ENCODE assay signal across 8 mouse cellular contexts in the genomic region with DNA sequence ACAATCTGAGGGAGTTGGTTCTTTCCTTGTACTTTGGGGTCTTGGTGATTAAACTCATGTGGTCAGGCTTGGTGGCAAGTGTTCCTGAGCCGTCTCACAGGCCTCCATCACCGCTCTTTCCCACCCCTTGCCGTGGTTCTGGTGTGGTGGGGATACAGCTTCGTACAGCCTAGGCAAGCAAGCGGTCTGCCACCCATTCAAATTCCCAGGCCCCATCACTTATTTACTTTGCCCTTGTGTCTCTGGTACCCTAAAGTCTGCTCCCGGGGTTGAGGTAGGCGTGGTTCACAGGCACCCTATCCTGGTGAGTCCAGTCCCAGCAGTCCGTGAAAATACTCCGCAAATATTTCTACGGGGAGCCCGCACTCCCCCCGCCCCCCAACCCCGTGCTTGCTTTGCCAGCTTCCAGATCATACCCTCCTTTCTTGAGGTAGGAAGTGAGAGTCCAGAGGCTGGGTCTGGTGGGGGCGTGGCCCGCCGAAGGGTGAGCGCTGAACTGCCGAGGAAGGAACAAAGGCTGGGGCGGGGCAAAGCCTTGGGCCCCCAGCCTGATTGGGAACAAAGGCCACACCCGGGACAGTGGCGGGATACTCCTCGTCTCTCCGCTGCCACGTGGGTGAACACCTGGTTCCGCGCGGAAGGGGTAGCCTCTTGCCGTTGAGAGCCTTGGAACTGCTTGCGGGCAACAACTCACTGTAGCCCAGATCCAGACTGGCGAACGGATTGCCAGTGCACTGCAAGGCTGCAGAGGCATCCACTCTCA. TPM values are rescaled to one million over a fixed set of nuclear protein-coding genes. Genes with fewer than 3 reads are reported as not detected.
DNase-seq lines count a peak whose midpoint lies in the region; ATAC-seq lines count a peak whose summit lies in the region.

No protein-coding gene starts in this region.

- H3K36me3 ChIP-seq in embryonic facial prominence, embryonic 10.5 days (replicated peaks): peaks cover 30% of the 10 kb centered on the region
- H3K36me3 ChIP-seq in heart, embryonic 12.5 days: peaks cover 26% of the 10 kb centered on the region
- H3K36me3 ChIP-seq in kidney, embryonic 14.5 days (ENCODE audit: control insufficient read depth, insufficient read depth, low read length): peaks cover 29% of the 10 kb centered on the region

- peak overlapping the region; percentile 92 for H3K4me2 ChIP-seq in heart, embryonic 12.5 days
- peak overlapping the region; percentile 98 for H3K4me2 ChIP-seq in kidney, embryonic 14.5 days (replicated peaks; ENCODE audit: low read depth, low read length)

- peak overlapping the region; percentile 97 for H3K9ac ChIP-seq in heart, embryonic 12.5 days
- peak overlapping the region; percentile 99 for H3K9ac ChIP-seq in kidney, embryonic 14.5 days (ENCODE audit: low read depth, low read length)

- peak overlapping the region; percentile 99 for H3K4me3 ChIP-seq in embryonic facial prominence, embryonic 10.5 days
- H3K4me3 ChIP-seq in heart, embryonic 12.5 days: peak overlapping the region; percentile 91
- H3K4me3 ChIP-seq in kidney, embryonic 14.5 days (ENCODE audit: low read length): peak overlapping the region; percentile 96

- H3K27me3 ChIP-seq in embryonic facial prominence, embryonic 10.5 days (replicated peaks; ENCODE audit: low read depth, poor library complexity, severe bottlenecking): no peaks in the 10 kb centered on the region
- H3K27me3 ChIP-seq in heart, embryonic 12.5 days (replicated peaks): no peaks in the 10 kb centered on the region
- H3K27me3 ChIP-seq in kidney, embryonic 14.5 days (ENCODE audit: control insufficient read depth, insufficient read depth, low read length): no peaks in the 10 kb centered on the region

- DNase-seq in B cell, adult 2 months: peak; percentile 56 to 63
- DNase-seq in adrenal gland, adult (ENCODE audit: inconsistent age in 2 of 2, low spot score in 1 of 2): peak; percentile 84 to 89
- DNase-seq in embryonic facial prominence, embryonic 10.5 days (ENCODE audit: low spot score): peak; percentile 95
- DNase-seq in lung, postnatal 14 days: peak; percentile 72
- DNase-seq in ovary, postnatal 36 days (ENCODE audit: low spot score): peak; percentile 83
- DNase-seq in urinary bladder, postnatal 14 days (ENCODE audit: low spot score): peak; percentile 81

- no peaks in the 10 kb centered on the region for H3K9me3 ChIP-seq in embryonic facial prominence, embryonic 10.5 days
- H3K9me3 ChIP-seq in heart, embryonic 12.5 days (replicated peaks): no peaks in the 10 kb centered on the region; the same call in 1 of the 2 replicates
- H3K9me3 ChIP-seq in kidney, embryonic 14.5 days (ENCODE audit: control insufficient read depth, low read length): no peaks in the 10 kb centered on the region

- peak overlapping the region; percentile 99 for H3K27ac ChIP-seq in embryonic facial prominence, embryonic 10.5 days (replicated peaks)
- H3K27ac ChIP-seq in heart, embryonic 12.5 days (ENCODE audit: poor library complexity, severe bottlenecking): peak overlapping the region; percentile 99
- H3K27ac ChIP-seq in kidney, embryonic 14.5 days (ENCODE audit: low read depth, low read length): peak overlapping the region; percentile 100

- peak; percentile 69 for ATAC-seq in heart, embryonic 12.5 days (ENCODE audit: insufficient number of reproducible peaks, low FRiP score)
- peak; percentile 87 for ATAC-seq in kidney, embryonic 14.5 days (ENCODE audit: low FRiP score, low TSS enrichment)

- H3K4me1 ChIP-seq in embryonic facial prominence, embryonic 10.5 days: peaks cover 31% of the 10 kb centered on the region
- peaks cover 20% of the 10 kb centered on the region for H3K4me1 ChIP-seq in heart, embryonic 12.5 days (replicated peaks)
- H3K4me1 ChIP-seq in kidney, embryonic 14.5 days (ENCODE audit: control insufficient read depth, insufficient read depth, low read length): peaks cover 24% of the 10 kb centered on the region

- 4% methylated on average over 31 of the region's 31 CpGs for WGBS in embryonic facial prominence, embryonic 10.5 days
- 6% methylated on average over 31 of the region's 31 CpGs for WGBS in heart, embryonic 12.5 days
- WGBS in kidney, embryonic 14.5 days: 2% methylated on average over 31 of the region's 31 CpGs

RNA-seq across cellular contexts. Expression of gene Chmp2a, which starts 11.7 kb away (rescaled TPM):
- 89.1 and 93.0 TPM in 2 replicates for polyA plus RNA-seq in embryonic facial prominence, embryonic 10.5 days (2016; fragmentation: Nextera tagmentation; extraction: Ambion mirVana)
- 127 and 131 TPM in 2 replicates for polyA plus RNA-seq in heart, embryonic 12.5 days (2016; fragmentation: Nextera tagmentation; extraction: Ambion mirVana)
- 148 and 165 TPM in 2 replicates for polyA plus RNA-seq in kidney, embryonic 14.5 days (2014; fragmentation: Nextera tagmentation; extraction: Ambion mirVana)

RNA-seq across cellular contexts. Expression of gene Zbtb45, which starts 13.1 kb away (rescaled TPM):
- polyA plus RNA-seq in embryonic facial prominence, embryonic 10.5 days (2016; fragmentation: Nextera tagmentation; extraction: Ambion mirVana): 27.2 and 28.4 TPM in 2 replicates
- 16.2 and 18.7 TPM in 2 replicates for polyA plus RNA-seq in heart, embryonic 12.5 days (2016; fragmentation: Nextera tagmentation; extraction: Ambion mirVana)
- 19.8 and 29.6 TPM in 2 replicates for polyA plus RNA-seq in kidney, embryonic 14.5 days (2014; fragmentation: Nextera tagmentation; extraction: Ambion mirVana)

RNA-seq across cellular contexts. Expression of gene Ube2m, which starts 15.1 kb away (rescaled TPM):
- polyA plus RNA-seq in embryonic facial prominence, embryonic 10.5 days (2016; fragmentation: Nextera tagmentation; extraction: Ambion mirVana): 157 and 159 TPM in 2 replicates
- polyA plus RNA-seq in heart, embryonic 12.5 days (2016; fragmentation: Nextera tagmentation; extraction: Ambion mirVana): 160 and 170 TPM in 2 replicates
- 156 and 199 TPM in 2 replicates for polyA plus RNA-seq in kidney, embryonic 14.5 days (2014; fragmentation: Nextera tagmentation; extraction: Ambion mirVana)

RNA-seq across cellular contexts. Expression of gene Trim28, which starts 24.0 kb away (rescaled TPM):
- 452 and 468 TPM in 2 replicates for polyA plus RNA-seq in embryonic facial prominence, embryonic 10.5 days (2016; fragmentation: Nextera tagmentation; extraction: Ambion mirVana)
- 221 and 228 TPM in 2 replicates for polyA plus RNA-seq in heart, embryonic 12.5 days (2016; fragmentation: Nextera tagmentation; extraction: Ambion mirVana)
- polyA plus RNA-seq in kidney, embryonic 14.5 days (2014; fragmentation: Nextera tagmentation; extraction: Ambion mirVana): 433 and 514 TPM in 2 replicates

RNA-seq across cellular contexts. Expression of gene Slc27a5, which starts 25.0 kb away (rescaled TPM):
- polyA plus RNA-seq in embryonic facial prominence, embryonic 10.5 days (2016; fragmentation: Nextera tagmentation; extraction: Ambion mirVana): not detected in 2 replicates
- polyA plus RNA-seq in heart, embryonic 12.5 days (2016; fragmentation: Nextera tagmentation; extraction: Ambion mirVana): 0.22 TPM in 1 of 2 replicates, not detected in the other
- not detected in 2 replicates for polyA plus RNA-seq in kidney, embryonic 14.5 days (2014; fragmentation: Nextera tagmentation; extraction: Ambion mirVana)

Comparison
In these comparisons a context has a peak if more than half of its experiments do, and no peak if none do; other contexts are left out.
1. Peak in every context shown above with its lines: DNase-seq, ATAC-seq, H3K4me3 ChIP-seq and H3K27ac ChIP-seq.